Mouse (Mus musculus) ES-Bruce4 (cell line): ENCODE results near the gene Brd2. TPM values are rescaled to one million over a fixed set of nuclear protein-coding genes. Genes with fewer than 3 reads are reported as not detected.
A peak's percentile ranks its signal among the peaks of the same experiment; 100 is the strongest.

Experiments used
- H3K27ac ChIP-seq: 2 replicates; pipeline ENCODE4 v1.5.1; 2012; ENCODE audit warnings: low read length, inconsistent platforms; ENCODE audit not compliant: insufficient read depth
- H3K27me3 ChIP-seq: 2 replicates; pipeline ENCODE4 v1.6.1; 2012; ENCODE audit warnings: mild to moderate bottlenecking, low read length, inconsistent platforms; ENCODE audit not compliant: control insufficient read depth, poor library complexity, insufficient read depth, severe bottlenecking
- H3K36me3 ChIP-seq: 2 replicates; pipeline ENCODE4 v1.6.1; 2012; ENCODE audit warnings: inconsistent platforms, mild to moderate bottlenecking, low read length, moderate library complexity; ENCODE audit not compliant: control insufficient read depth, poor library complexity, insufficient read depth, severe bottlenecking
- H3K4me1 ChIP-seq: one replicate; pipeline ENCODE4 v1.8.1; 2011; ENCODE audit warnings: low read length; ENCODE audit not compliant: control insufficient read depth, insufficient read depth
- H3K4me3 ChIP-seq: 2 replicates; pipeline ENCODE4 v1.5.1; 2011; ENCODE audit warnings: low read depth, mild to moderate bottlenecking, low read length
- H3K9ac ChIP-seq: 2 replicates; pipeline ENCODE4 v1.6.1; 2012; ENCODE audit warnings: low read depth, mild to moderate bottlenecking, inconsistent platforms; ENCODE audit not compliant: poor library complexity, severe bottlenecking
- H3K9me3 ChIP-seq: replicated peaks from 2 replicates; pipeline ENCODE4 v1.6.1; 2012; ENCODE audit warnings: mild to moderate bottlenecking, low read length, inconsistent platforms; ENCODE audit not compliant: control insufficient read depth, poor library complexity, insufficient read depth, severe bottlenecking
- CTCF ChIP-seq: IDR thresholded peaks from one replicate; pipeline ENCODE4 v1.8.1; 2011; ENCODE audit warnings: low read depth, low read length
- EP300 ChIP-seq: IDR thresholded peaks from 2 replicates; pipeline ENCODE4 v1.6.1; 2011; ENCODE audit warnings: low read depth, low read length; ENCODE audit not compliant: insufficient read depth
- POLR2A ChIP-seq: IDR thresholded peaks from one replicate; pipeline ENCODE4 v1.8.1; 2011; ENCODE audit warnings: low read length; ENCODE audit not compliant: insufficient read depth
- polyA plus RNA-seq: library from polyadenylated mRNA; stranded (reverse); fragments of >200 nt; gene quantifications from 2 replicates; pipeline ENCODE4 v1.2.4, GENCODE M21; 2011; ENCODE audit warnings: low read depth; ENCODE audit not compliant: missing spikeins, insufficient read depth, insufficient read length

Gene Brd2
- polyA plus RNA-seq, 1 experiment = 199 TPM

GRCm38 (mm10) chr17:34143033-34143432 lies 20.6 kb upstream of the Brd2 start, which contains the start of gene H2-DMb2:
Gene H2-DMb2 (plus strand): TSS chr17:34143307.
- TF ChIP-seq POLR2A = no peak
- no peak for TF ChIP-seq CTCF
- TF ChIP-seq EP300 = no peak
- H3K9ac ChIP-seq = no peak within 1 kb of the TSS

GRCm38 (mm10) chr17:34142456-34143010 lies 20.1 kb upstream of the Brd2 start:
- no peaks in the 10 kb centered on the region for H3K27me3 ChIP-seq

More at GRCm38 (mm10) chr17:34143033-34143432, 20.6 kb upstream of the Brd2 start, which contains the start of gene H2-DMb2:
- Histone ChIP-seq H3K9me3 (no peaks in the 10 kb centered on the region), H3K4me1 (no peaks in the 10 kb centered on the region), H3K4me3 (no peak within 1 kb of the TSS), H3K36me3 (no peaks in the 10 kb centered on the region), H3K27me3 (no peaks in the 10 kb centered on the region), H3K27ac (no peak within 1 kb of the TSS)

GRCm38 (mm10) chr17:34141448-34141847 lies 19.0 kb upstream of the Brd2 start:
- Histone ChIP-seq H3K36me3 (no peaks in the 10 kb centered on the region), H3K27me3 (no peaks in the 10 kb centered on the region), H3K9me3 (no peaks in the 10 kb centered on the region), H3K4me3 (no peak overlapping the region), H3K27ac (no peak overlapping the region), H3K9ac (no peak overlapping the region), H3K4me1 (no peaks in the 10 kb centered on the region)
- TF ChIP-seq EP300 (no peak), POLR2A (no peak), CTCF (no peak)

More at GRCm38 (mm10) chr17:34142456-34143010, 20.1 kb upstream of the Brd2 start:
- H3K27ac ChIP-seq = no peak overlapping the region
- H3K9ac ChIP-seq = no peak overlapping the region
- TF ChIP-seq CTCF (no peak), POLR2A (no peak), EP300 (no peak)
- H3K36me3 ChIP-seq = no peaks in the 10 kb centered on the region
- H3K9me3 ChIP-seq = no peaks in the 10 kb centered on the region
- H3K4me1 ChIP-seq = no peaks in the 10 kb centered on the region
- no peak overlapping the region for H3K4me3 ChIP-seq

- Histone ChIP-seq H3K4me3 (no peak overlapping the region), H3K27me3 (no peaks in the 10 kb centered on the region), H3K9ac (no peak overlapping the region), H3K4me1 (no peaks in the 10 kb centered on the region), H3K9me3 (no peaks in the 10 kb centered on the region), H3K27ac (no peak overlapping the region), H3K36me3 (no peaks in the 10 kb centered on the region)
- TF ChIP-seq CTCF (no peak), POLR2A (no peak), EP300 (no peak)
These were observed 17.8 kb upstream of the Brd2 start for GRCm38 (mm10) chr17:34140240-34140639.

- no peaks in the 10 kb centered on the region for H3K27me3 ChIP-seq
- H3K27ac ChIP-seq = no peak overlapping the region
- H3K9me3 ChIP-seq = no peaks in the 10 kb centered on the region
- 0 out of 2 replicates have a peak overlapping the region, but pooled peaks have one; percentile 6 for H3K9ac ChIP-seq
- no peaks in the 10 kb centered on the region for H3K36me3 ChIP-seq
- TF ChIP-seq CTCF (no peak), EP300 (no peak), POLR2A (no peak)
- H3K4me1 ChIP-seq = no peaks in the 10 kb centered on the region
- H3K4me3 ChIP-seq = peak overlapping the region; percentile 31
These were observed 17.0 kb upstream of the Brd2 start for GRCm38 (mm10) chr17:34139416-34139815.

GRCm38 (mm10) chr17:34138655-34139054 lies 16.2 kb upstream of the Brd2 start:
- no peak overlapping the region for H3K27ac ChIP-seq

More at GRCm38 (mm10) chr17:34138655-34139054, 16.2 kb upstream of the Brd2 start:
- no peaks in the 10 kb centered on the region for H3K9me3 ChIP-seq
- no peaks in the 10 kb centered on the region for H3K36me3 ChIP-seq
- no peaks in the 10 kb centered on the region for H3K4me1 ChIP-seq
- H3K4me3 ChIP-seq = no peak overlapping the region
- H3K9ac ChIP-seq = no peak overlapping the region
- TF ChIP-seq EP300 (no peak), POLR2A (no peak), CTCF (no peak)
- H3K27me3 ChIP-seq = no peaks in the 10 kb centered on the region
